Mouse (Mus musculus) T-helper 17 cell (primary cell): ENCODE results near the gene 1700012B07Rik.

Experiments
- in situ Hi-C, 2 experiments: fragments of 300-600 bp; cut with MboI, MseI; formaldehyde crosslinking; loops; 1 replicate in 1 of 2; 2 replicates in 1 of 2; pipeline ENCODE4 v1.15.1; 2025; ENCODE audit warnings: high pct_unique_total_duplicates in 2 of 2

1700012B07Rik gene

DNA sequence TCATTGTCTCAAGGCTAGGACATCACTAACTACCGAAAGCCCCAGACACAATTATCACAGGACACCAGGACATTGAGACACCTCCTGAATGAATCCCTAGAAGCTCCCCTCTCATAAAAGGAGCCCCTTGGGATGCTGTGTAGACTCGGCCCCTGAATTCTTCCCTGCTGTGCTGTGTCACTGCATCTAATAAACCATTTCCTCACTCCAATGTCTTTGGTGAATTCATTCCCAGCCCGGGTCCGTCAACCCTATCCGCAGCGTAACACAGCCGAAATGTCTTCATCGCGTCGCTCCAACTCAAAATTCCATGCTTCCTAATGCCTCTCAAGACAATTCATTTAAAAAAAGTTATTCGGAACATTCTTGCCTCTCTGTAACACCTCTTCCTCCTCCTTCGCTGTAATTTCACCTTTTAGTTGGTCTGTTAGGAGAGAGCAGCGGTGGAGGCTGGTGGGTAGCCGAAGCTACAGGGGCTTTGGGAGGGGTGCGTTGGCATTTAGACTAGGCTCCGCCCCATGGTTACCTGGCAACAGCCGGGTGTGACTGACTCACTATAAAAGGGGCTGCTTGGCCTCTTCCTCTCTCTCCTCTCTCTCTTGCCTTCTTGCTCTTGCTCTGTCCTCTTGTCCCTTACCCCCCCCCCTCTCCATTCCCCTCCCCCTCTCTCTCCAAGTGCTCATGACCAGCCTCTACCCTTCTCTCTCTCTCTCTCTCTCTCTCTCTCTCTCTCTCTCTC lies 25.6 kb upstream of the 1700012B07Rik start:
- in situ Hi-C loops, result no loop called here

- in situ Hi-C loops, result no loop called here
These were observed 24.1 kb upstream of the 1700012B07Rik start for GRCm38 (mm10) chr11:109851996-109852395.

- in situ Hi-C loops, result no loop called here
These were observed 18.5 kb upstream of the 1700012B07Rik start for GRCm38 (mm10) chr11:109846343-109846742.

DNA sequence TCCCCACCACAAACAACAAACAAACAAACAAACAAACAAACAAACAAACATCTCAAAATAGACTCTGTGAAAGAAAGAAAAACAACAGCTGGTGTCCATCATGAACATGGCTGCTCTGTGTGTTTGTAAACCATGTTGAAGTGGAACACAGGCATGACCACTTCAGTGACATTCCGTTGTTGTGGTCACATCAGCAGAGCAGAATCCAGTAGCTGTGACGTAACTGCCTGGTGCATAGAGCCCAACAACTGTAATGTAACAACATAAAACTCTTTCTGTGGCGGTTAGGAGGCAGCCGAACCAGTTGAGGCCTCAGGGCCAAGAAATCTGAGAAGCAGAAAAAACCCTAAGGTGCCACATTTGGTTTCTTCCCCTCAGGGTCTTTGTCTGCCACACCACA lies 17.8 kb upstream of the 1700012B07Rik start:
- in situ Hi-C loops, result no loop called here

GRCm38 (mm10) chr11:109844466-109844865 lies 16.6 kb upstream of the 1700012B07Rik start:
- in situ Hi-C loops, result no loop called here

- in situ Hi-C loops, result no loop called here
These were observed 2.5 kb upstream of the 1700012B07Rik start for GRCm38 (mm10) chr11:109830368-109830767.

GRCm38 (mm10) chr11:109822280-109822679 lies 5.6 kb downstream of the 1700012B07Rik start:
- in situ Hi-C loops, result no loop called here

DNA sequence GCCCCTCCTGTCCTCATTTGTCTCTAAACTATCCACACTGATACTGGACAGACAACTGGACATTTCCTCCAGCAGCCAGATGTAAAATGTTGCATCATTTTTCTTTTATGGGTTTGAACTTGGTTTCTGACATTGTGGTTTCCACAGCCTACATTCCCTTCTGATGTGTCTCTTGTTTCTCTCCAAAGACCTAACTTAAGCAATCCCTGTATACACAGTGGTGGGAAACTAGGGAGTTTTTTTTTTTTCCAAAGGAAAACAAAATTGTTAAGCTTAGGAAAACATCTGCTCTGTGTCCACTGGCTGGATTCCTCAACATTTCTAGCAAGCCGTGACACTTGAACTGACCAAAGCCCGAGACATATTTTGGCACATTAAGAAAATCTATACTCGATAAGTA lies 10.4 kb downstream of the 1700012B07Rik start:
- in situ Hi-C loops, result loop anchor here in 1 of 2 experiments (10.0 kb wide), 1 partner anchor 1337 kb away; no protein-coding TSS in a partner anchor

DNA sequence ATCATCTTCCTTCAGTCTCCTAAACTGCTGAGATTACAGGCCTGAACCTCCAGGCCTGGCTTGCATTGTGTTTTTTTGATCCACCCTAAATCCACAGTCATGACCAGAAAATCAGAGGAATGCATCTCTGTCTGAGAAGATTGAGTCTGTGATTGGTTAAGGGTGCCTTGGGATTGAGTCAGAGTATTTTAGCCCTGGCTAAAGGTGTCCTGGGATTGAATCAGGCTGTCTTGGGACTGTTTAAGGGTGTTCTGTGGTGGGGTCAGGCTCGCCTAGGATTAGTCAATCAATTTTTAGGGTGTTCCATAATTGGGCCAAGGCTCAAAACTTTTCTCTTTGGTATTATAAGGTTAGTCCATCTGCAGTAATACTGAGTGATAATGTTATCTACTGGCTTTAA lies 10.9 kb downstream of the 1700012B07Rik start:
- in situ Hi-C loops, result loop anchor here in 1 of 2 experiments (10.0 kb wide), 1 partner anchor 1338 kb away; no protein-coding TSS in a partner anchor

DNA sequence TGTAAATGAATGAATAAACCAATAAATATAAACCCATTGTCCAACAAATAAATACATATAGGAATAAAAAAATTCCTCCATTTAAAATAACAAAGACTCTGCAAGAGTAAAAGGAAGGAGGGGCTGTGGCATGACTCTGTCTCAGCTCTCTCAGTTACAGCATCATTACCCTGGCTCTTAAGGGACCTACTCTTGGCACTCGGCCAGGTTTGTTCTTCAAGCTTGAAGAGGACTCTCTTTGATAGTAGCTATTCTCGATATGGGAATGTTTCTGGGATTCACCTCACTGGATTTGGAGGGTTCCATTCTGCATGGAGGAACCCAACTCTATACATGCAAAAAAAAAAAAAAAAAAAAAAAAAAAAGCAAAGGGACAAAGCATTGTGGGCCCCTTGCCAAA lies 16.1 kb downstream of the 1700012B07Rik start:
- in situ Hi-C loops, result loop anchor here in 1 of 2 experiments (10.0 kb wide), 1 partner anchor 1343 kb away; no protein-coding TSS in a partner anchor

- in situ Hi-C loops, result no loop called here
These were observed 18.5 kb downstream of the 1700012B07Rik start for GRCm38 (mm10) chr11:109809175-109809855.

GRCm38 (mm10) chr11:109801515-109801914 lies 26.3 kb downstream of the 1700012B07Rik start:
- in situ Hi-C loops, result no loop called here

DNA sequence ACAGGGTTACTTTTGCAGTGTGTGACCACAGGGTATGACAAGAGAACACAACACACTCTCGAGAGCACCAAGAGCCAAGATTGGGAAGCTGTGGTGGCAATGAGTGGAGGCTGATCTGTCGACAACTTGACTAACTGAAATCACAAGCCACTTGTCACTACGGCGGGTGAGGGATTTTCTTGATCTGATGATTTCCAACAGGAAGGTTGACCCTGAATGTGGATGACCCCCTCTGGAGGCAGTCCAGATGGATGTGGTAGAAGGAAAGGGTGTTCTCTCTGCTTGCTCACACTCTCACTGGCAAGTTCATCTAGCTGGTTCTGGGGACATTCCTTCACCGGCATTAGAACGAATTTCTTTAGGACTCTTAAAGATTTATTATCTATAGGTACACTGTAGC lies 30.3 kb downstream of the 1700012B07Rik start:
- in situ Hi-C loops, result no loop called here

DNA sequence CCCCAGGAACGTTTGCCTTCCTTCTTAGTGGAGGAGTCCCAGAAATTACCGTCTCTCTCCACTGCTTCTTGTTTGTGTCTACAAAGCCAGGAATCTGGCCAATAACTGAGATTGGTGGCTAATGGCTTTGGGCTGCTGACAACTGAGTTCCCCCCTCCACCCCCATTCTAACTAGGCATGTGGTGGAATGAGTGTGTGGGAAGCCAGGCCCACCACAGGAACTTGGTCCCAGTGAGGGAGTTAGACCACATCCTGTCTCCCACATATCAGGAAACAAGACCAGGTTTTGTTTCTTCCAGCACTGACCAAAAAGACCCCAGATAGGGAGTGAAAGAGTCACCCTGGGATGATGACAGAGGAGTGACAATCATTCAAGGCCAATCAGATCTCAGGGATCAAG lies 32.3 kb downstream of the 1700012B07Rik start:
- in situ Hi-C loops, result no loop called here

GRCm38 (mm10) chr11:109793578-109793977 lies 34.3 kb downstream of the 1700012B07Rik start:
- in situ Hi-C loops, result no loop called here

- in situ Hi-C loops, result no loop called here
These were observed 35.3 kb downstream of the 1700012B07Rik start for GRCm38 (mm10) chr11:109792401-109792997.

DNA sequence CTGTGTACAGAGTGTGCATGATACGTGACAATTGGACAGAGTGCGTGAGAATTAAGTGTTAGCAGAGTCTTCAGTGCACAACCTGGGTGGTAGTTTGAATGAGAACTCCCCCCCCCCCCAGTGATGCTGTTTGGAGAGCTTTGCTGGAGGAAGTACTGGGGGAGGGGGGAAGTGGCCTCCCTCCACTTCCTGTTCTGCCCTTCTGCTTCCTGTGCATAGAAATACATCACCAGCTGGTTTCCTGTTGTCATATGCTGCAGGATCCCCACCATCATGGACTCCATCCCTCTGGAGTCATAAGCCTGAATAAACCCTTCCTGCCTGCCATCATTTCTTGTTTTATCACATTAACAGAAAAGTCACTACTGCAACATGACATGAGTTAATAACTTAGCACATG lies 35.9 kb downstream of the 1700012B07Rik start:
- in situ Hi-C loops, result no loop called here

GRCm38 (mm10) chr11:109790221-109790620 lies 37.6 kb downstream of the 1700012B07Rik start:
- in situ Hi-C loops, result no loop called here

DNA sequence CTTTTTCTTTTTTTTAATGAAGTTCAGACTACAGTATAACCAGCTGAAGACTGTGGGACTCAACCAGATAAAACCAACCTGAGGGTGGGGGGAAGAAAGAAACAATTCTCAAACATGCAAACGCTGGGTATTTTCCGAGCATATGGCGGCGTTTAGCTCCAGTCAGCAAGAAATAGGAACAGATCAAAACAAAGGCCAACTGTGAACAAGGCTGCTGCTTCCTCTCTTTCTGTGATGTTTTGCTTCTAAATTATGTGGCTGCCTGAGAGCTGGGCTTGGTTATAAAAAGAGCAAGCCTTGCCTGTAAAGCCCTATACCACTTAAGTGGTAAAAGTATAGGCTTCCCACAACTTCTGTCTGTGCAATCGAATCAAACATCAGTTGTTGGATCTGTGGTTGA lies 42.5 kb downstream of the 1700012B07Rik start:
- in situ Hi-C loops, result no loop called here

GRCm38 (mm10) chr11:109771381-109771780 lies 56.5 kb downstream of the 1700012B07Rik start:
- in situ Hi-C loops, result no loop called here

- in situ Hi-C loops, result no loop called here
These were observed 57.7 kb downstream of the 1700012B07Rik start for GRCm38 (mm10) chr11:109770185-109770584.

GRCm38 (mm10) chr11:109769091-109769490 lies 58.8 kb downstream of the 1700012B07Rik start:
- in situ Hi-C loops, result no loop called here
